Mouse (Mus musculus): ENCODE measurements around the gene St7. TPM values are rescaled to one million over a fixed set of nuclear protein-coding genes. Genes with fewer than 3 reads are reported as not detected.
A peak's percentile ranks its signal among the peaks of the same experiment; 100 is the strongest.

Gene St7
- polyA plus RNA-seq, 1 experiment from 2014 or later = 24.5 TPM

- Histone ChIP-seq H3K4me2 (replicated peaks; ENCODE audit: low read depth, low read length) (no peak overlapping the region), H3K27me3 (replicated peaks; ENCODE audit: insufficient read depth, low read length) (0 out of 2 replicates have a peak, but pooled peaks cover 5% of the 10 kb centered on the region), H3K9ac (replicated peaks; ENCODE audit: low read depth) (no peak overlapping the region), H3K4me1 (ENCODE audit: insufficient read depth, low read depth, low read length) (no peaks in the 10 kb centered on the region), H3K36me3 (ENCODE audit: insufficient read depth, low read length) (no peaks in the 10 kb centered on the region), H3K4me3 (ENCODE audit: low read depth, low read length) (no peak overlapping the region), H3K27ac (ENCODE audit: low read length) (no peak overlapping the region), H3K9me3 (ENCODE audit: low read length) (no peaks in the 10 kb centered on the region)
- DNase-seq (ENCODE audit: low spot score) = no peak
- no peak for ATAC-seq
- TF ChIP-seq CTCF (IDR thresholded peaks at IDR 0.05) = no peak
- TF ChIP-seq EP300 (IDR thresholded peaks at IDR 0.05) = no peak
- 84% methylated on average over 8 of the region's 8 CpGs for WGBS
Observed at GRCm38 (mm10) chr6:17951779-17952178, 259.0 kb downstream of the St7 start.

GRCm38 (mm10) chr6:17963455-17963854 lies 270.7 kb downstream of the St7 start:
- peak; percentile 48 for ATAC-seq
- H3K4me2 ChIP-seq (replicated peaks; ENCODE audit: low read depth, low read length) = no peak overlapping the region
- WGBS = 50% methylated on average over 3 of the region's 3 CpGs
- H3K27me3 ChIP-seq (replicated peaks; ENCODE audit: insufficient read depth, low read length) = no peaks in the 10 kb centered on the region
- no peak overlapping the region for H3K9ac ChIP-seq (replicated peaks; ENCODE audit: low read depth)
- no peak overlapping the region for H3K4me3 ChIP-seq (ENCODE audit: low read depth, low read length)
- no peaks in the 10 kb centered on the region for H3K36me3 ChIP-seq (ENCODE audit: insufficient read depth, low read length)
- TF ChIP-seq EP300 (IDR thresholded peaks at IDR 0.05) = peak; percentile 34; the same call in 1 of the 2 replicates
- no peak for TF ChIP-seq CTCF (IDR thresholded peaks at IDR 0.05)
- no peak overlapping the region for H3K27ac ChIP-seq (ENCODE audit: low read length)
- peak; percentile 51 for DNase-seq (ENCODE audit: low spot score)
- H3K4me1 ChIP-seq (ENCODE audit: insufficient read depth, low read depth, low read length) = no peaks in the 10 kb centered on the region
- H3K9me3 ChIP-seq (ENCODE audit: low read length) = no peaks in the 10 kb centered on the region

- no peak overlapping the region for H3K4me3 ChIP-seq (ENCODE audit: low read depth, low read length)
- H3K9me3 ChIP-seq (ENCODE audit: low read length) = no peaks in the 10 kb centered on the region
- no peak overlapping the region for H3K4me2 ChIP-seq (replicated peaks; ENCODE audit: low read depth, low read length)
- no peak for ATAC-seq
- 66% methylated on average over 1 of the region's 1 CpGs for whole genome bisulfite sequencing
- no peaks in the 10 kb centered on the region for H3K27me3 ChIP-seq (replicated peaks; ENCODE audit: insufficient read depth, low read length)
- no peaks in the 10 kb centered on the region for H3K4me1 ChIP-seq (ENCODE audit: insufficient read depth, low read depth, low read length)
- no peak overlapping the region for H3K9ac ChIP-seq (replicated peaks; ENCODE audit: low read depth)
- no peak for DNase-seq (ENCODE audit: low spot score)
- no peaks in the 10 kb centered on the region for H3K36me3 ChIP-seq (ENCODE audit: insufficient read depth, low read length)
- TF ChIP-seq EP300 (IDR thresholded peaks at IDR 0.05) = no peak
- no peak for TF ChIP-seq CTCF (IDR thresholded peaks at IDR 0.05)
- H3K27ac ChIP-seq (ENCODE audit: low read length) = no peak overlapping the region
Observed at GRCm38 (mm10) chr6:17968467-17969144, 275.9 kb downstream of the St7 start.

GRCm38 (mm10) chr6:17969815-17970214 lies 277.1 kb downstream of the St7 start:
- Histone ChIP-seq H3K4me3 (ENCODE audit: low read depth, low read length) (no peak overlapping the region), H3K27ac (ENCODE audit: low read length) (no peak overlapping the region), H3K9ac (replicated peaks; ENCODE audit: low read depth) (no peak overlapping the region), H3K9me3 (ENCODE audit: low read length) (no peaks in the 10 kb centered on the region), H3K4me1 (ENCODE audit: insufficient read depth, low read depth, low read length) (no peaks in the 10 kb centered on the region), H3K4me2 (replicated peaks; ENCODE audit: low read depth, low read length) (no peak overlapping the region), H3K27me3 (replicated peaks; ENCODE audit: insufficient read depth, low read length) (no peaks in the 10 kb centered on the region), H3K36me3 (ENCODE audit: insufficient read depth, low read length) (no peaks in the 10 kb centered on the region)
- TF ChIP-seq EP300 (IDR thresholded peaks at IDR 0.05) (no peak), CTCF (IDR thresholded peaks at IDR 0.05) (no peak)
- ATAC-seq = no peak
- WGBS = 92% methylated on average over 1 of the region's 1 CpGs
- DNase-seq (ENCODE audit: low spot score) = no peak

GRCm38 (mm10) chr6:17971393-17971792 lies 278.7 kb downstream of the St7 start:
- Histone ChIP-seq H3K27me3 (replicated peaks; ENCODE audit: insufficient read depth, low read length) (no peaks in the 10 kb centered on the region), H3K9me3 (ENCODE audit: low read length) (no peaks in the 10 kb centered on the region), H3K9ac (replicated peaks; ENCODE audit: low read depth) (no peak overlapping the region), H3K27ac (ENCODE audit: low read length) (no peak overlapping the region), H3K4me2 (replicated peaks; ENCODE audit: low read depth, low read length) (no peak overlapping the region), H3K4me1 (ENCODE audit: insufficient read depth, low read depth, low read length) (no peaks in the 10 kb centered on the region), H3K36me3 (ENCODE audit: insufficient read depth, low read length) (no peaks in the 10 kb centered on the region), H3K4me3 (ENCODE audit: low read depth, low read length) (no peak overlapping the region)
- no peak for TF ChIP-seq CTCF (IDR thresholded peaks at IDR 0.05)
- no peak for TF ChIP-seq EP300 (IDR thresholded peaks at IDR 0.05)
- DNase-seq (ENCODE audit: low spot score) (no peak), ATAC-seq (no peak)

- no peak overlapping the region for H3K9ac ChIP-seq (replicated peaks; ENCODE audit: low read depth)
- WGBS = 59% methylated on average over 3 of the region's 3 CpGs
- no peaks in the 10 kb centered on the region for H3K27me3 ChIP-seq (replicated peaks; ENCODE audit: insufficient read depth, low read length)
- no peaks in the 10 kb centered on the region for H3K36me3 ChIP-seq (ENCODE audit: insufficient read depth, low read length)
- no peak for DNase-seq (ENCODE audit: low spot score)
- H3K4me3 ChIP-seq (ENCODE audit: low read depth, low read length) = no peak overlapping the region
- no peaks in the 10 kb centered on the region for H3K9me3 ChIP-seq (ENCODE audit: low read length)
- no peak overlapping the region for H3K27ac ChIP-seq (ENCODE audit: low read length)
- TF ChIP-seq EP300 (IDR thresholded peaks at IDR 0.05) = no peak
- no peak for TF ChIP-seq CTCF (IDR thresholded peaks at IDR 0.05)
- no peaks in the 10 kb centered on the region for H3K4me1 ChIP-seq (ENCODE audit: insufficient read depth, low read depth, low read length)
- no peak for ATAC-seq
- no peak overlapping the region for H3K4me2 ChIP-seq (replicated peaks; ENCODE audit: low read depth, low read length)
Observed at GRCm38 (mm10) chr6:17974416-17974815, 281.7 kb downstream of the St7 start.

Measured in lung, postnatal 0 days (tissue).